Comparison of ENCODE assay signal across 12 mouse cellular contexts in the genomic region with DNA sequence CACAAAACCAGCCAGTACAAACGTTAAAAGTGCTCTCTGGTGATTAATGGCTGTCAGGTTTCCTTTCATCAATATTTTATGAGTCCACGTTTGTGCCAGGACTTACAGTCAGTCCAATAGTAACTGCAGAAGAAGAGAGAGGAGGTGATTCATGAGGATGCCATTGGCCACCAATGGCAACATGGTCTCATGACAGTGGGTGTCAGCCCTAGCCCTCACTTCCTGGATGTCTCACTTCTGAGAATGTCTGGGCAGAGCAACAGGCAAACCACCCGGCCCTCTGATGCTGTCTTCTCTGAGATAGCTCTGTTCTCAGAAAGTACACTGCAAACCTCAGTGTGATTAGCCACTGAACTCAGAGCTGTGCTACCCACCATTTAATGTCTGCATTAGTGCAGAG.
DNase-seq lines count a peak whose midpoint lies in the region.
"Had no signal": no experiment of that assay in that cellular context is flagged by ENCODE, and none has a peak within 500 bp of the region (broad histone marks: within the 10 kb centered on the region; RNA-seq: fewer than 3 reads in every experiment).

No protein-coding gene starts in this region.

- peak; percentile 16 for DNase-seq in thymus, postnatal 4 days
- DNase-seq in thymus, postnatal 14 days, result no peak
- peak; percentile 55 for DNase-seq in Muller cell, postnatal 12 days (ENCODE audit: inconsistent ontology term)
- DNase-seq in induced T-regulatory cell, adult 2 months (ENCODE audit: low read depth), result peak; percentile 7
- DNase-seq in kidney, postnatal 36 days, result no peak
- DNase-seq in heart, postnatal 36 days, result no peak
- DNase-seq: adrenal gland, postnatal 14 days; B cell, adult 2 months; cerebellum, adult 2 months; cerebellum, postnatal 10 days; embryo, embryonic 11 days; kidney, adult 2 months had no signal

- intact Hi-C loops in heart, postnatal 36 days (cut with DNase I), result no loop called here

Comparison
In these comparisons a context has a peak if more than half of its experiments do, and no peak if none do; other contexts are left out.
1. DNase-seq: peak in thymus, postnatal 4 days (single experiment), Muller cell, postnatal 12 days (single experiment) and induced T-regulatory cell, adult 2 months (single experiment); none in thymus, postnatal 14 days (single experiment), kidney, postnatal 36 days (0 of 2) and heart, postnatal 36 days (0 of 2).